Mouse (Mus musculus): Measurements from ENCODE around the gene Ctdspl. TPM values are rescaled to one million over a fixed set of nuclear protein-coding genes. Genes with fewer than 3 reads are reported as not detected.
A peak's percentile ranks its signal among the peaks of the same experiment; 100 is the strongest.

Gene Ctdspl
- total and polyA plus RNA-seq, 2 experiments from 2014 or later, result 4.6 to 7.8 TPM

- no peak for DNase-seq
- H3K4me2 ChIP-seq (ENCODE audit: low read depth), result no peak overlapping the region
- no peak for ATAC-seq
- no peak overlapping the region for H3K9ac ChIP-seq
- WGBS, result 93% methylated on average over 4 of the region's 4 CpGs
- H3K27ac ChIP-seq (ENCODE audit: low read depth, low read length), result no peak overlapping the region
- no peak for TF ChIP-seq CTCF (IDR thresholded peaks at IDR 0.05; ENCODE audit: low read depth)
- no peaks in the 10 kb centered on the region for H3K36me3 ChIP-seq (ENCODE audit: insufficient read depth)
- no peaks in the 10 kb centered on the region for H3K9me3 ChIP-seq (ENCODE audit: low read length)
- H3K4me3 ChIP-seq (ENCODE audit: low read depth, low read length), result no peak overlapping the region
- H3K4me1 ChIP-seq (ENCODE audit: insufficient read depth), result no peaks in the 10 kb centered on the region
- peaks cover 9% of the 10 kb centered on the region for H3K27me3 ChIP-seq (ENCODE audit: insufficient read depth, low read length)
Observed at GRCm38 (mm10) chr9:119055336-119055735, 129.1 kb downstream of the Ctdspl start.

- H3K4me2 ChIP-seq (ENCODE audit: low read depth), result no peak overlapping the region
- no peak for TF ChIP-seq CTCF (IDR thresholded peaks at IDR 0.05; ENCODE audit: low read depth)
- no peak for DNase-seq
- H3K27ac ChIP-seq (ENCODE audit: low read depth, low read length), result no peak overlapping the region
- H3K36me3 ChIP-seq (ENCODE audit: insufficient read depth), result no peaks in the 10 kb centered on the region
- peaks cover 4% of the 10 kb centered on the region for H3K27me3 ChIP-seq (ENCODE audit: insufficient read depth, low read length)
- no peak for ATAC-seq
- no peak overlapping the region for H3K9ac ChIP-seq
- no peaks in the 10 kb centered on the region for H3K4me1 ChIP-seq (ENCODE audit: insufficient read depth)
- no peak overlapping the region for H3K4me3 ChIP-seq (ENCODE audit: low read depth, low read length)
- no peaks in the 10 kb centered on the region for H3K9me3 ChIP-seq (ENCODE audit: low read length)
- WGBS, result 92% methylated on average over 7 of the region's 7 CpGs
Observed at GRCm38 (mm10) chr9:119058245-119058644, 132.0 kb downstream of the Ctdspl start.

- Histone ChIP-seq H3K27ac (ENCODE audit: low read depth, low read length) (no peak overlapping the region), H3K36me3 (ENCODE audit: insufficient read depth) (no peaks in the 10 kb centered on the region), H3K27me3 (ENCODE audit: insufficient read depth, low read length) (no peaks in the 10 kb centered on the region), H3K9ac (no peak overlapping the region), H3K4me2 (ENCODE audit: low read depth) (no peak overlapping the region), H3K9me3 (ENCODE audit: low read length) (no peaks in the 10 kb centered on the region), H3K4me3 (ENCODE audit: low read depth, low read length) (no peak overlapping the region), H3K4me1 (ENCODE audit: insufficient read depth) (no peaks in the 10 kb centered on the region)
- ATAC-seq (no peak), DNase-seq (no peak)
- WGBS, result 91% methylated on average over 10 of the region's 10 CpGs
- TF ChIP-seq CTCF (IDR thresholded peaks at IDR 0.05; ENCODE audit: low read depth), result no peak
Observed at GRCm38 (mm10) chr9:119060701-119061100, 134.4 kb downstream of the Ctdspl start.

GRCm38 (mm10) chr9:119063036-119063644 is 136.9 kb downstream of the Ctdspl start:
- DNase-seq, result no peak
- Histone ChIP-seq H3K9ac (no peak overlapping the region), H3K4me3 (ENCODE audit: low read depth, low read length) (no peak overlapping the region), H3K4me2 (ENCODE audit: low read depth) (no peak overlapping the region), H3K27me3 (ENCODE audit: insufficient read depth, low read length) (no peaks in the 10 kb centered on the region), H3K9me3 (ENCODE audit: low read length) (no peaks in the 10 kb centered on the region), H3K4me1 (ENCODE audit: insufficient read depth) (no peaks in the 10 kb centered on the region), H3K27ac (ENCODE audit: low read depth, low read length) (no peak overlapping the region), H3K36me3 (ENCODE audit: insufficient read depth) (no peaks in the 10 kb centered on the region)
- no peak for ATAC-seq
- TF ChIP-seq CTCF (IDR thresholded peaks at IDR 0.05; ENCODE audit: low read depth), result no peak
- WGBS, result 30% methylated on average over 19 of the region's 19 CpGs

GRCm38 (mm10) chr9:119064296-119064695 is 138.0 kb downstream of the Ctdspl start:
- WGBS, result 68% methylated on average over 4 of the region's 4 CpGs
- Histone ChIP-seq H3K4me2 (ENCODE audit: low read depth) (no peak overlapping the region), H3K4me3 (ENCODE audit: low read depth, low read length) (no peak overlapping the region), H3K27me3 (ENCODE audit: insufficient read depth, low read length) (no peaks in the 10 kb centered on the region), H3K27ac (ENCODE audit: low read depth, low read length) (no peak overlapping the region), H3K4me1 (ENCODE audit: insufficient read depth) (no peaks in the 10 kb centered on the region), H3K36me3 (ENCODE audit: insufficient read depth) (no peaks in the 10 kb centered on the region), H3K9ac (no peak overlapping the region), H3K9me3 (ENCODE audit: low read length) (no peaks in the 10 kb centered on the region)
- ATAC-seq (no peak), DNase-seq (no peak)
- TF ChIP-seq CTCF (IDR thresholded peaks at IDR 0.05; ENCODE audit: low read depth), result no peak

- no peak overlapping the region for H3K9ac ChIP-seq
- H3K36me3 ChIP-seq (ENCODE audit: insufficient read depth), result no peaks in the 10 kb centered on the region; the same call in 1 of the 2 replicates
- DNase-seq (peak; percentile 86), ATAC-seq (peak; percentile 76)
- no peak overlapping the region for H3K4me2 ChIP-seq (ENCODE audit: low read depth)
- H3K27me3 ChIP-seq (ENCODE audit: insufficient read depth, low read length), result no peaks in the 10 kb centered on the region
- WGBS, result 6% methylated on average over 6 of the region's 6 CpGs
- H3K27ac ChIP-seq (ENCODE audit: low read depth, low read length), result no peak overlapping the region
- peak; percentile 96 for TF ChIP-seq CTCF (IDR thresholded peaks at IDR 0.05; ENCODE audit: low read depth)
- no peaks in the 10 kb centered on the region for H3K9me3 ChIP-seq (ENCODE audit: low read length)
- H3K4me1 ChIP-seq (ENCODE audit: insufficient read depth), result no peaks in the 10 kb centered on the region
- no peak overlapping the region for H3K4me3 ChIP-seq (ENCODE audit: low read depth, low read length)
Observed at GRCm38 (mm10) chr9:119067601-119068000, 141.3 kb downstream of the Ctdspl start.

- TF ChIP-seq CTCF (IDR thresholded peaks at IDR 0.05; ENCODE audit: low read depth), result no peak
- Histone ChIP-seq H3K27me3 (ENCODE audit: insufficient read depth, low read length) (no peaks in the 10 kb centered on the region), H3K9me3 (ENCODE audit: low read length) (no peaks in the 10 kb centered on the region), H3K4me3 (ENCODE audit: low read depth, low read length) (no peak overlapping the region), H3K27ac (ENCODE audit: low read depth, low read length) (no peak overlapping the region), H3K9ac (no peak overlapping the region), H3K4me2 (ENCODE audit: low read depth) (no peak overlapping the region), H3K4me1 (ENCODE audit: insufficient read depth) (no peaks in the 10 kb centered on the region), H3K36me3 (ENCODE audit: insufficient read depth) (no peaks in the 10 kb centered on the region; the same call in 1 of the 2 replicates)
- 92% methylated on average over 11 of the region's 11 CpGs for WGBS
- ATAC-seq, result no peak
- DNase-seq, result no peak
Observed at GRCm38 (mm10) chr9:119068266-119068665, 142.0 kb downstream of the Ctdspl start.

Data from forebrain, postnatal 0 days (tissue).